Mouse (Mus musculus) B cell, adult 62 days (primary cell): ENCODE results near the gene Vmn1r139. TPM values are rescaled to one million over a fixed set of nuclear protein-coding genes. Genes with fewer than 3 reads are reported as not detected.

ENCODE experiments used
- total RNA-seq: library from RNA; stranded (reverse); gene quantifications from 4 replicates; pipeline ENCODE4 v1.2.4, GENCODE M21; 2023

The Vmn1r139 gene
- not detected in 4 replicates for total RNA-seq

DNA sequence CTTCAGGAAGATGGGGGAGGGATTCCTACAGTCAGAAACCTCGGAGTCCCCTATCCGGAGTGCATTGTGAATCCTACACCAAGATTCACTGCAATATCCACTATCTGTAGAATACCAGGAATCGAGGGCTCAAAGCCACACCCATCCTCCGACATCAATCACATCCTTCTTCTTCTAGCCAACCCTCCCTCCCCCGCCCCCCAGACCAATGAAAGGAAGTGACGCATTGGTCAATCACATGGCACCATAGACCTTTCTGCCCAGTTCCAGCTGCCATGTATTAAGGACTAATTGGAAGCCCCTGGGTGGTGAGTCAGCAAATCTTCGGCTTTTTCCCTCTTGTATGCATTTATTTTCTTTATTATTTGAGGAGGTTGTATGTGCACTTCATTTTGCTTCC is at the start of gene Vmn1r139:
Gene Vmn1r139 (plus strand): TSS at position 301 of the 400 bp plus-strand sequence.

DNA sequence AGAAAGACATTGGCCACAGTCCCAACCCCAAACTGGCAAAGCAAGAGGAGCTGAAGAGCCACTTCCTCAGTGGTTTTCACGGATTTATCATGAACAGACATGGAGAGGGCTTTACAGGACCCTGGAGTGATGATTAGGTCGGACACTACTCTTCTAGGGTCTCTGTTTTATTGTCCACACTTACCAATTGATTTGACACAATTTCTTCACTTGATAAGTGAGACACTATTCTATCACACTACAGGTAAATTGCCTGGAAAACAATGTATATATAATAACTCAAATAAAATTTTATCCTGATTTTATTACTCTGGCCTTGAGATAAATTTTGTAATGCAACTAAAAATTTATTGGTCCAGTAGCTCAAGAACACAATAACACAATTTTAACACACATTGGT is 40.1 kb upstream of the Vmn1r139 start, which contains the start of gene Vmn1r138:
Gene Vmn1r138 (minus strand): TSS at position 101 of the 400 bp plus-strand sequence.

DNA sequence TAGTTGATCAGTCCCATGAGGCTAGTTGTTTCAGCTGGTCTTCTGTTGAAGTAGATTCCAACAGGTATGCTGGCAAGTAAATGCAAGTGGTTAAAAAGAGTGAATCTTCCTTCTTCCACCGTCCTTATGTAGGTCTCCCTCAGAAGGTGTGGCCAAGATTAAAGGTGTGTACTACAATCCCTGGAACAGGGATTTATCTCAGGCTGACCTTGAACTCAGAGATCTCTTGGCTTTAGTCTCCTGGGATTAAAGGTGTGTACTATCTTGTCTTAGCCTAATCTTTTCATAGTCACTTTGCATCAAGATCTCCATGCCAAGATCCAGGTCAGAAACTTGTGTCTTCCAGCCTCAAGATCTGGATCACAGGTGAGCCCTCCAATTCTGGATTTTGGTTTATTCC is 12.7 kb upstream of the Vmn1r139 start, which contains the start of gene Gm6176:
Gene Gm6176 (minus strand): TSS at position 101 of the 400 bp plus-strand sequence.

DNA sequence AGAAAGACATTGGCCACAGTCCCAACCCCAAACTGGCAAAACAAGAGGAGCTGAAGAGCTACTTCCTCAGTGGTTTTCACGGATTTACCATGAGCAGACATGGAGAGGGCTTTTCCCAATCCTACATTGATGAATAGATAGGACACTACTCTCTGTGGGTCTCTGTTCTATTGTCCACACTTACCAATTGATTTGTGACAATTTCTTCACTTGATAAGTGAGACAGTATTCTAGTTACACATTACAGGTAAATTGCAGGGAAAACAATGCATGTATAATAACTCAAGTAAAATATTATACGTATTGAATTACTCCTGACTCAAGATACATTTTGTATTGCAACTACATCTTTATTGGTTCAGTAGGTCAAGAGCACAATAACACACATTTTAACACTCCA is 49.3 kb downstream of the Vmn1r139 start, which contains the start of gene Gm16451:
Gene Gm16451 (minus strand): TSS at position 101 of the 400 bp plus-strand sequence.

DNA sequence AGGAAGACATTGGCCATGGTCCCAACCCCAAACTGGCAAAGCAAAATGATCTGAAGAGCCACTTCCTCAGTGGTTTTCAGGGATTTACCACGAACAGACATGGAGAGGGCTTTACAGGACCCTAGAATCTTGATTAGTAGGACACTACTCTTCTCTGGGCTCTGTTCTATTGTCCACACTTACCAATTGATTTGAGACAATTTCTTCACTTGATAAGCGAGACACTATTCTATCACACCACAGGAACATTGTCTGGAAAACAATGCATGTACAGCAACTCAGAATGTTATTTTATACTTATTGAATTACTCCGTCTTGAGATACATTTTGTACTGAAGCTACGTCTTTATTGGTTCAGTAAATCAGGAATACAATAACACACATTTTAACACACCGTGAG is 65.8 kb downstream of the Vmn1r139 start, which contains the start of gene Gm10666:
Gene Gm10666 (minus strand): TSS at position 101 of the 400 bp plus-strand sequence.

Other genes with a start within 250 kb of the Vmn1r139 start
- not detected in 4 replicates for gene Vmn1r135, start 236.7 kb upstream of the Vmn1r139 start, total RNA-seq
- gene Gm5725, start 224.8 kb upstream of the Vmn1r139 start, total RNA-seq = not detected in 4 replicates
- gene Gm5891, start 147.8 kb upstream of the Vmn1r139 start, total RNA-seq = not detected in 4 replicates
- not detected in 4 replicates for gene Vmn1r137, start 74.5 kb upstream of the Vmn1r139 start, total RNA-seq
- not detected in 4 replicates for gene Vmn1r138, start 40.2 kb upstream of the Vmn1r139 start, total RNA-seq
- not detected in 4 replicates for gene Gm6176, start 12.8 kb upstream of the Vmn1r139 start, total RNA-seq
- not detected in 4 replicates for gene Gm16451, start 49.2 kb downstream of the Vmn1r139 start, total RNA-seq
- not detected in 4 replicates for gene Gm10666, start 65.7 kb downstream of the Vmn1r139 start, total RNA-seq
- gene Vmn1r142, start 95.0 kb downstream of the Vmn1r139 start, total RNA-seq = not detected in 4 replicates
- gene Vmn1r143, start 120.3 kb downstream of the Vmn1r139 start, total RNA-seq = not detected in 4 replicates
- gene Gm8653, start 132.2 kb downstream of the Vmn1r139 start, total RNA-seq = not detected in 4 replicates
- not detected in 4 replicates for gene Gm8453, start 160.4 kb downstream of the Vmn1r139 start, total RNA-seq